Mouse (Mus musculus) bone marrow, adult 2 months (tissue): ENCODE data around the gene Nhlrc3.

Experiments
- CTCF ChIP-seq: fragments of 200-500 bp; IDR thresholded peaks from 2 replicates; pipeline ENCODE4 v1.5.1; 2011; ENCODE audit warnings: low read length, control low read depth; ENCODE audit not compliant: control insufficient read depth, insufficient read depth
- POLR2A ChIP-seq: fragments of 200-500 bp; IDR thresholded peaks from 2 replicates; pipeline ENCODE4 v1.6.1; 2011; ENCODE audit warnings: low read depth, mild to moderate bottlenecking, control low read depth, low read length, borderline replicate concordance; ENCODE audit not compliant: control insufficient read depth

GRCm38 (mm10) chr3:53463046-53463764 lies at the start of gene Nhlrc3, which contains the start of gene Proser1:
- peak; percentile 65; the same call in 1 of the 2 replicates for TF ChIP-seq POLR2A
- peak; percentile 12; the same call in 1 of the 2 replicates for TF ChIP-seq CTCF
